Mouse (Mus musculus): Measurements from ENCODE around the gene Rab29. TPM values are rescaled to one million over a fixed set of nuclear protein-coding genes. Genes with fewer than 3 reads are reported as not detected.
"Not testable (repeated sequence)": the region's sequence is repeated elsewhere in the genome, so short reads cannot be mapped to it uniquely, and the experiment has no call there.

Rab29 gene
- 9.6 and 11.7 TPM in 2 replicates for polyA plus RNA-seq (2016; fragmentation: Nextera tagmentation; extraction: Ambion mirVana)

GRCm38 (mm10) chr1:131867093-131867945 is at the start of gene Rab29:
TSS of gene Rab29 (plus strand) at chr1:131867224.
- peak within 1 kb of the TSS; percentile 73 for H3K4me3 ChIP-seq
- H3K27ac ChIP-seq (replicated peaks): peak within 1 kb of the TSS; percentile 73
- H3K4me1 ChIP-seq: peaks cover 7% of the 10 kb centered on the region
- 1% methylated on average over 46 of the region's 46 CpGs for WGBS
- H3K9me3 ChIP-seq: no peaks in the 10 kb centered on the region
- DNase-seq (ENCODE audit: low spot score): peak; percentile 90
- H3K27me3 ChIP-seq (replicated peaks; ENCODE audit: low read depth, poor library complexity, severe bottlenecking): peaks cover 18% of the 10 kb centered on the region
- H3K36me3 ChIP-seq (replicated peaks): no peaks in the 10 kb centered on the region

DNA sequence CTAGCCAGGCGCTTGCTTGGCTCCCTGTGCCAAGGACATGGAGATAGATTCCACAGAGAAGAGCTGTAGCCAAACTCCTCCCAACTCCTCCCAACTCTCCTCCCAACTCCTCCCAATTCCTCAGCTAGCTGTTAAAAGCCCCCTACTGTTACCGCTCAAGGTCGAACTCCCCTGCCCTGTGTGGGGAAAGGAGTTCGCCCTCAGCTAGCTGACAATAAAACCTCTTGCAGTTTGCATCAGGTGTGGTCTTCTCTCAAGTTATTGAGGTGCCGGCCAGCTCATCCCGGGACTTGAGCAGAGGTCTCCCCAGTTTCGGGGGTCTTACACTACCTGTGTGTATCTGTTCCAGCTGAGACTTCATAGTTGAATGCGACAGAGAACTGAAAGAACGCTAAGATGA is 46.7 kb upstream of the Rab29 start:
- 79% methylated on average over 9 of the region's 9 CpGs for WGBS
- H3K36me3 ChIP-seq (replicated peaks); H3K9me3 ChIP-seq; H3K4me3 ChIP-seq; H3K27ac ChIP-seq (replicated peaks); H3K4me1 ChIP-seq; DNase-seq (ENCODE audit: low spot score); H3K27me3 ChIP-seq (replicated peaks; ENCODE audit: low read depth, poor library complexity, severe bottlenecking): not testable (repeated sequence)

DNA sequence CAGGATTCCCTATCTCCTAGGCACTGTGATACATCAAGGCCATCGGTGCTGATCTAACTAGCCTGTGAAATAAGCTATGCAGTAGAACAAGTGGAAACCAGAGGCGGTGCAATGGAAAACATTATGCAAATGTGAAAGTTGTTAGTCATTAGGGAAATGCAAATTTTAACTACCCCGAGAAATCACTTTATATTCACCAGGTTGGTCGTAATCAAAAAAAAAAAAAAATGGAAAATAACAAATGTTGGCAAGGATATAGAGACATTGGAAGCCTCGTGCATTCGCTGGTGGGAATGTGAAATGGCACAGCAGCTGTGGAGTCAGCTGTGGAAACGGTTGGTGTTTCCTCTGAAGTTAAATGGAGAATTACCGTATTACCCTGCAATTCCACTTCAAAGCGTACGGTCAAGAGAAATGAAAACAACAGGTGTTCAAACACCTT is 46.1 kb upstream of the Rab29 start:
- WGBS: 90% methylated on average over 10 of the region's 10 CpGs
- Histone ChIP-seq H3K4me3 (no peak overlapping the region), H3K27me3 (replicated peaks; ENCODE audit: low read depth, poor library complexity, severe bottlenecking) (no peaks in the 10 kb centered on the region), H3K9me3 (no peaks in the 10 kb centered on the region), H3K36me3 (replicated peaks) (no peaks in the 10 kb centered on the region), H3K27ac (replicated peaks) (no peak overlapping the region), H3K4me1 (no peaks in the 10 kb centered on the region)
- DNase-seq (ENCODE audit: low spot score): no peak

DNA sequence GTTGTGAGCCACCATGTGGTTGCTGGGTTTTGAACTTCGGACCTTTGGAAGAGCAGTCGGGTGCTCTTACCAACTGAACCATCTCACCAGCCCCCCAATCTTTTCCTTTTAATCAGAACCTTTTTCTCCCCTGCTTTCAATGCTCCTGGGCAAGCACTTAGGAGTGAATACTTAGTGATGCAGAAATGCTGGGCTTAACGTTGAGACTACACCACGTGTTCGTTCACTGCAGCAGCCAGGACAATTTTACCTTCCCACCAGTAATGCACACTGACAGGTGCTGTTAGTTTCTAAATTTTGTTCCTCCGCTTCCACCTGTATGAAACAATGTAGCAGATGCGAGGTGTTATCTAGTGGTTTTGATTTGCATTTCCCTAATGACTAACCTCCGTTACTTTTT is 44.7 kb upstream of the Rab29 start:
- peaks cover 4% of the 10 kb centered on the region for H3K4me1 ChIP-seq
- H3K9me3 ChIP-seq: no peaks in the 10 kb centered on the region
- H3K27me3 ChIP-seq (replicated peaks; ENCODE audit: low read depth, poor library complexity, severe bottlenecking): peaks cover 7% of the 10 kb centered on the region; the same call in 1 of the 2 replicates
- H3K4me3 ChIP-seq: no peak overlapping the region
- no peak overlapping the region for H3K27ac ChIP-seq (replicated peaks)
- WGBS: 74% methylated on average over 8 of the region's 8 CpGs
- H3K36me3 ChIP-seq (replicated peaks): no peaks in the 10 kb centered on the region
- no peak for DNase-seq (ENCODE audit: low spot score)

GRCm38 (mm10) chr1:131822856-131823492 is 44.0 kb upstream of the Rab29 start:
- DNase-seq (ENCODE audit: low spot score): no peak
- WGBS: 78% methylated on average over 1 of the region's 1 CpGs
- peaks cover 7% of the 10 kb centered on the region for H3K4me1 ChIP-seq
- no peak overlapping the region for H3K4me3 ChIP-seq
- peaks cover 7% of the 10 kb centered on the region; the same call in 1 of the 2 replicates for H3K27me3 ChIP-seq (replicated peaks; ENCODE audit: low read depth, poor library complexity, severe bottlenecking)
- H3K36me3 ChIP-seq (replicated peaks): no peaks in the 10 kb centered on the region
- H3K27ac ChIP-seq (replicated peaks): no peak overlapping the region
- no peaks in the 10 kb centered on the region for H3K9me3 ChIP-seq

DNA sequence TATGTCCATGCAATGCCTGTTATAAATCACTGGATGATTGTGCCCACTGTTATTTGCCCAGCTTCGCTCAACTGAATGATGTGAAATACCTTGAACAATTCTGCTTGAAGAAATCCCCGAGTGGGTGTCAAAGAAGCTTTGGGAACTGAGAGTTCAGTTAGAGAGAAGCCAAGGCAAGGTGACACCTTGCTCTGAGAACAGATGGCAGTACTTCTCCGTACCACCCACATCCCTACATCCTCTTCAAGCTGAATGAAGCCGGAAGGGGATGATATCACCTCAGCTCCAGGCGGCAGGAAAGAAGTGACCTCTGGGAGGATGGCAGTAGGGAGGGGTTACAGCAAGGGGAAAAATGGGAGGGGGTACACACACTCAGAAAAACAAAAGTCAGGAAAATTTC is 43.5 kb upstream of the Rab29 start:
- H3K27ac ChIP-seq (replicated peaks): no peak overlapping the region
- H3K4me3 ChIP-seq: no peak overlapping the region
- no peaks in the 10 kb centered on the region for H3K9me3 ChIP-seq
- no peaks in the 10 kb centered on the region for H3K36me3 ChIP-seq (replicated peaks)
- peaks cover 9% of the 10 kb centered on the region for H3K4me1 ChIP-seq
- WGBS: 61% methylated on average over 5 of the region's 5 CpGs
- peaks cover 7% of the 10 kb centered on the region; the same call in 1 of the 2 replicates for H3K27me3 ChIP-seq (replicated peaks; ENCODE audit: low read depth, poor library complexity, severe bottlenecking)
- DNase-seq (ENCODE audit: low spot score): no peak

GRCm38 (mm10) chr1:131824528-131825181 is 42.4 kb upstream of the Rab29 start:
- H3K36me3 ChIP-seq (replicated peaks): no peaks in the 10 kb centered on the region
- peaks cover 20% of the 10 kb centered on the region for H3K4me1 ChIP-seq
- peaks cover 7% of the 10 kb centered on the region; the same call in 1 of the 2 replicates for H3K27me3 ChIP-seq (replicated peaks; ENCODE audit: low read depth, poor library complexity, severe bottlenecking)
- 86% methylated on average over 11 of the region's 11 CpGs for WGBS
- DNase-seq (ENCODE audit: low spot score): no peak
- no peaks in the 10 kb centered on the region for H3K9me3 ChIP-seq
- no peak overlapping the region for H3K27ac ChIP-seq (replicated peaks)
- H3K4me3 ChIP-seq: no peak overlapping the region

DNA sequence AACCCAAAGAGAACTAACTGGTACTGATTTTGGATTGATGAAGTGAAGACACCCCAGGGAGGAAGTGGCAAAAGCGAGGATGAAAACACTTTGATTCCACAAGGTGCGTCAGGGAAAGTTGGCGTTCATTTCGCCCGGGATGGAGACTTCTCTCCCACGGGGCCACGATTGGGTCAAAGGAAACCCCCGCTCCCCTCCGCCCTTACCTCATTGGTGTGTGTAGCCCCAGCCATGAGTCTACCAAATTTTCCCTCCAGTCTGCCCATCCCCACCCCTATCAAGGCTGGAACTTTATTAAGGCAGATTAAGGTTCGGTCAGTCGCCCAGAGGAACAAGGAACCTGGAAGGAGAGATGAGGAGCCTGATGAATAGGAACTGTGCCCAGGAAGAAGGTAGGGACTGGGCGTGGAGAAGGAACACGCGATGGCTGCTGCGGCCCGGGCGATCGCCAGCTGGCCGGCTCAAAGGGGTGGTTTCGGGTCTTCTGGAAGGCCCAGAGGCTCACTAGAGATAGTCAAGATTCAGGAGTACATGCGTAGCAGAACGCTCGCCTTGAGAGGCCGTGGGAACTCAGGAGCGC is 39.7 kb upstream of the Rab29 start, which contains the start of gene Slc41a1:
Slc41a1 (plus strand) TSS at position 287 of the 580 bp plus-strand sequence.
- peaks cover 7% of the 10 kb centered on the region; the same call in 1 of the 2 replicates for H3K27me3 ChIP-seq (replicated peaks; ENCODE audit: low read depth, poor library complexity, severe bottlenecking)
- H3K9me3 ChIP-seq: no peaks in the 10 kb centered on the region
- peaks cover 37% of the 10 kb centered on the region for H3K4me1 ChIP-seq
- peak within 1 kb of the TSS; percentile 86 for H3K4me3 ChIP-seq
- peaks cover 24% of the 10 kb centered on the region for H3K36me3 ChIP-seq (replicated peaks)
- WGBS: 2% methylated on average over 25 of the region's 25 CpGs
- peak within 1 kb of the TSS; percentile 95 for H3K27ac ChIP-seq (replicated peaks)
- no peak for DNase-seq (ENCODE audit: low spot score)

DNA sequence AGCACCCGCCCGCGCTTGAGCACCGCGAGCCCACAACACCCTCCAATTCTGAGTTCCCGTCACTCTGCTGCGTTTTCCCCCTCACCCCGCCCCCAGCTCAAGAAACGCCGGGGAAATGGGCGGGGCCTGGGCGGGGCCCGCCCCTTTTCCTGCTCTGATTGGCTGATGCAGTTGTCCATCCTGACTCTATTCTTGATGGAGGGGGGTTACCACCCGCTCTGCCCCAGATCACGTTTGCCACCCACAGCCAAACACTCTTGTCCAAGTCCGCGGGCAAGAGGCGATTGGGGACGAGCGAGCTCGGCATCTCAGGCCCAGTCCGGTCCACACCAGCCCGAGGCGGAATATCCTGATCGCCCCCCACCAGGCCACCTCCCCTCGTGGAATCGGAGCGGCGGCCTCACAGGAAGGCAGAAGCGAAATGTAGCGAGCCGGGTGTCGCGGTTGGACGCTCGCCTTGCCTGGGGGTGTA is 39.2 kb upstream of the Rab29 start:
- peak overlapping the region; percentile 86 for H3K4me3 ChIP-seq
- H3K27ac ChIP-seq (replicated peaks): peak overlapping the region; percentile 95
- H3K27me3 ChIP-seq (replicated peaks; ENCODE audit: low read depth, poor library complexity, severe bottlenecking): peaks cover 7% of the 10 kb centered on the region; the same call in 1 of the 2 replicates
- H3K9me3 ChIP-seq: no peaks in the 10 kb centered on the region
- peaks cover 40% of the 10 kb centered on the region for H3K4me1 ChIP-seq
- peaks cover 29% of the 10 kb centered on the region for H3K36me3 ChIP-seq (replicated peaks)
- under 1% methylated on average over 36 of the region's 36 CpGs for WGBS
- DNase-seq (ENCODE audit: low spot score): peak; percentile 98

DNA sequence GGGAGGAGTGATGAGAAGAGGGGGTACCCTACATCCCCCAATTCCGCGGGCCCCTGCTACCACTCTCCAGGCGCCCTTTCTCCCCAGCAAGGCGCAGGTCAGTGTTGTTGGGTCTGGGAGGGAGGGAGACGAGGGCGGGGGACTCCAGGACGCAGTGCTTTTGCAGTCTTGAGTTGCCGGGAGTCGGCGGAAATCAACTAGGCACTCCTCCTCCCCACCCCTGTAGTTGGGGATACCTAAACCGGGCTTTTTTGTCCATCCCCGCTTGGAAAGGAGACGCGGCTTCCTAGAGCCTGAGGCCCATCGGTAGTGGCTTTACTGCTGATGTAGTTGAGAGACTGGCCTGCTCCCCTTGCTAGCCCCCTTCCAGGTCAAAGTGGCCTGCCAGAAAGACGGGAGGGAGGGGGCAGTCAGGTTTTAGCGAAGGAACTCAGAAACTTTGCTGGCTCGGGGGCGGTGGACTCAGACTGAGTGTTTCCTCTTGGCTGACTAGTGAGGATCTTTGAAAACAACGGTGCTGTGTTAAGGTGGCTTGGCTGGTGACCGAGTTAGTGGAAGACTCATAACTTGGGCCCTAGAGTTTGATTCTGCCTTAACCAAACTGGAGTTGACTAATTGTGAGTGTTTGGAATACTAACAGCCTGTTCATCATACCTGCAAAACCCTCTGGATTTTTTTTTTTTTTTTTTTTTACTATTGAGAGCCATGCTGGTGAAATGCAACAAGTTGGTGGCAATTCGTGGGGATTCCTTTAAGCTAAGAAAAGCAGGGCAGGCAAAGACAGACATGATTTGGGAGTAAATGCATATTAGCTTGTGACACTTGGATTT is 38.5 kb upstream of the Rab29 start:
- 2% methylated on average over 22 of the region's 22 CpGs for WGBS
- peak overlapping the region; percentile 95 for H3K27ac ChIP-seq (replicated peaks)
- H3K27me3 ChIP-seq (replicated peaks; ENCODE audit: low read depth, poor library complexity, severe bottlenecking): peaks cover 7% of the 10 kb centered on the region; the same call in 1 of the 2 replicates
- H3K4me1 ChIP-seq: peaks cover 46% of the 10 kb centered on the region
- peak overlapping the region; percentile 86 for H3K4me3 ChIP-seq
- peaks cover 36% of the 10 kb centered on the region for H3K36me3 ChIP-seq (replicated peaks)
- no peak for DNase-seq (ENCODE audit: low spot score)
- no peaks in the 10 kb centered on the region for H3K9me3 ChIP-seq

DNA sequence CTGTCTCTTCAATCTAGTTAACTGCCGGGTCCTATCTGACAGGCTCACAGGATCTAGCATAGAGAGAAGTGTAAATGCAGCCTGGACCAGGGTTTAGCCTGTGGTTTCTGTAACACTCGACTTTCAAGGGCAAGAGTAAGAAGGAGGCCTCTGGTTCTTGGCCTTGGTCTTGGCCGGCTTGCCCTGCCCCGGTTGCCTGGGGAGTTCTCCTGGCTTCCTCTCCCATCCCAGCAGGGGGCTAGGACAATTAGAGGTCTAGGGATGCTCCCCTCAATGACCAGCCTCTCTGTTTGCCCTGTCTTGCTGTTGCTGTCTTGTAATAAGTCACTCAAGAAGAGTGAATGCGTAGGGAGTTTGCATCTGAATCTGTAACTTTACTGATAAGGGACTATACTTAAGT is 37.7 kb upstream of the Rab29 start:
- H3K36me3 ChIP-seq (replicated peaks): peaks cover 44% of the 10 kb centered on the region
- H3K27ac ChIP-seq (replicated peaks): no peak overlapping the region
- 40% methylated on average over 5 of the region's 5 CpGs for WGBS
- H3K9me3 ChIP-seq: no peaks in the 10 kb centered on the region
- no peak for DNase-seq (ENCODE audit: low spot score)
- peaks cover 54% of the 10 kb centered on the region for H3K4me1 ChIP-seq
- peak overlapping the region; percentile 86 for H3K4me3 ChIP-seq
- peaks cover 7% of the 10 kb centered on the region; the same call in 1 of the 2 replicates for H3K27me3 ChIP-seq (replicated peaks; ENCODE audit: low read depth, poor library complexity, severe bottlenecking)

All from embryonic facial prominence, embryonic 10.5 days (tissue).